Mouse (Mus musculus) ES-E14 (cell line): ENCODE measurements around the gene Clasp1.

Experiments
- CHD2 ChIP-seq: IDR thresholded peaks from 2 replicates; pipeline ENCODE4 v1.6.1; 2014; ENCODE audit warnings: mild to moderate bottlenecking, low read depth, low read length, inconsistent platforms
- HCFC1 ChIP-seq: IDR thresholded peaks from 2 replicates; pipeline ENCODE4 v1.6.1; 2012; ENCODE audit warnings: low read length, inconsistent platforms, borderline replicate concordance; ENCODE audit not compliant: insufficient read depth
- MAFK ChIP-seq: IDR thresholded peaks from 2 replicates; pipeline ENCODE4 v1.6.1; 2014; ENCODE audit warnings: mild to moderate bottlenecking, low read depth, low read length, inconsistent platforms; ENCODE audit not compliant: insufficient read depth
- ZC3H11A ChIP-seq: IDR thresholded peaks from 2 replicates; pipeline ENCODE4 v1.6.1; 2012; ENCODE audit warnings: low read depth, mild to moderate bottlenecking, inconsistent platforms, low read length, borderline replicate concordance
- ZNF384 ChIP-seq: IDR thresholded peaks from 2 replicates; pipeline ENCODE4 v1.6.1; 2012; ENCODE audit warnings: low read depth, low read length, inconsistent platforms

- no peak for TF ChIP-seq MAFK
- TF ChIP-seq CHD2, result no peak
- 0 out of 2 replicates have a peak, but pooled peaks have one; percentile 14 for TF ChIP-seq ZNF384
- no peak for TF ChIP-seq ZC3H11A
- no peak for TF ChIP-seq HCFC1
Observed at GRCm38 (mm10) chr1:118390871-118391387, 2.1 kb downstream of the Clasp1 start.
